Mouse (Mus musculus) kidney, adult 2 months (tissue): Measurements from ENCODE around the gene Kcnmb4. TPM values are rescaled to one million over a fixed set of nuclear protein-coding genes. Genes with fewer than 3 reads are reported as not detected.

Experiments
- DNase-seq: peaks from one replicate; pipeline ENCODE4 v3.0.0; 2021
- H3K27ac ChIP-seq: fragments of 200-500 bp; 2 replicates; pipeline ENCODE4 v1.5.1; 2012; ENCODE audit warnings: low read depth, low read length, control low read depth, inconsistent platforms; ENCODE audit not compliant: insufficient read depth
- H3K27me3 ChIP-seq: fragments of 200-500 bp; replicated peaks from 2 replicates; pipeline ENCODE4 v1.6.1; 2012; ENCODE audit warnings: mild to moderate bottlenecking, moderate library complexity, low read length, inconsistent platforms; ENCODE audit not compliant: control insufficient read depth, insufficient read depth
- H3K36me3 ChIP-seq: fragments of 200-500 bp; 2 replicates; pipeline ENCODE4 v1.6.1; 2012; ENCODE audit warnings: mild to moderate bottlenecking, moderate library complexity, low read length, inconsistent platforms; ENCODE audit not compliant: control insufficient read depth, insufficient read depth
- H3K4me1 ChIP-seq: fragments of 200-500 bp; 2 replicates; pipeline ENCODE4 v1.6.1; 2011; ENCODE audit warnings: low read length; ENCODE audit not compliant: control insufficient read depth, insufficient read depth
- H3K4me3 ChIP-seq: fragments of 200-500 bp; 2 replicates; pipeline ENCODE4 v1.5.1; 2011; ENCODE audit warnings: mild to moderate bottlenecking, low read depth, low read length, control low read depth; ENCODE audit not compliant: insufficient read depth
- CTCF ChIP-seq: fragments of 200-500 bp; conservative IDR thresholded peaks from 2 replicates; pipeline ENCODE4 v1.5.1; 2011; ENCODE audit warnings: low read depth, mild to moderate bottlenecking, control low read depth, low read length, moderate library complexity, mixed read lengths; ENCODE audit not compliant: insufficient read depth, insufficient read length
- POLR2A ChIP-seq: fragments of 200-500 bp; IDR thresholded peaks from one replicate; pipeline ENCODE4 v1.6.1; 2011; ENCODE audit warnings: low read depth, low read length, control low read depth
- WGBS: fragments of 180-500 bp; shearing (Covaris S2); methylation state at CpG from one replicate; pipeline ENCODE4 v1.1.7; 2018; 5-methylcytosine and 5-hydroxymethylcytosine counted together
- polyA plus RNA-seq: library from polyadenylated mRNA; depleted of rRNA; stranded (reverse); fragments of >200 nt; gene quantifications from 2 replicates; pipeline ENCODE4 v1.2.3, GENCODE M21; 2012

The Kcnmb4 gene
- polyA plus RNA-seq, 1 experiment = 1.5 TPM

DNA sequence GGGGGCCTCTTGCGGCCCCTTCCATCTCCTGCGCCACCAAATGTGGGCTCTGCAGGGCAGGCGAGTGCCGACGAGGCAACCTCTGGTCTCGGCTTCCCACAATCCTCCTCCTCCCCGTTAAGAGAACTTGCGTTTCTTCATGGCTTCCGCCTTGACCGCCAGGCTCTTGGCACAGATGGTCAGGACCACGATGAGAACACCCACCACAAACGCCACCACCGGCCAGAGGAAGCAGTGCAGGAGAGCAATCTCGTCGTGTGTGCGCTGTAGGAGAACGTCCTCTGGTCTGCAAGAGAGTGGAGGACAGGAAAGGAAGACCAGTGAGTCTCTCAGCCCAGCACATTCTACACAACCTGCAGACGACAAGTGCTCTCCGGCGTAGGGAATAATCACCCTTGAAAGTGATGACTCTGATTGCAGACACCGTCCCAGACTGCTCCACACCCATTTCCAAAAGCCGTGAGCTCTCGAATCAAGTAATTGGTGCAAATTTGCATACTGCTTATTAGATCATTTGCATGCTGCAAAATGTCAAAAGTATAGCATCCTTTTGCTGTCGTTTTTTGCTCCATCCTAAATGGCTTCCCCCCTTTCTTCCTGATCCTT, 55.5 kb downstream of the Kcnmb4 start:
- no peak for DNase-seq
- H3K4me1 ChIP-seq = no peaks in the 10 kb centered on the region
- no peak overlapping the region for H3K4me3 ChIP-seq
- H3K27me3 ChIP-seq = no peaks in the 10 kb centered on the region; the same call in 1 of the 2 replicates
- no peaks in the 10 kb centered on the region for H3K36me3 ChIP-seq
- WGBS = 83% methylated on average over 24 of the region's 24 CpGs
- H3K27ac ChIP-seq = no peak overlapping the region
- TF ChIP-seq POLR2A = no peak
- TF ChIP-seq CTCF = no peak

DNA sequence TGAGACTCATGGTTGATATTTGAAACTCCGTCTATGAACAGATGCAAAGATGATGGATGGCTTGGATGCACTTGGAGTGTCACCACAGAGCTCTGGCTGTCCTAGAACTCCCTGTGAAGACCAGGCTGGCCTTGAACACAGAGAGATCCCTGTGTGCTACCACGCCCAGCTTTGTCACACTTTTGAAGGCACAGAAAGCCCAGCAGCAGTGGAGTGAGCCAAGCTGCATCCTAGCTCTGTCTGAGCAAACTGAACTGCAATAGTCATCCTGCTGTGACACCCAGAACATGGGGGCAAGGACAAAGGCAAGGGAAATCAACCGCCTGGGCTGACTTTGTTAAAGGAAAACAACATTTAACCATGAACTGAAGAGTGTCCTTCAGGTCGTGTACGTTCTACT, 57.0 kb downstream of the Kcnmb4 start:
- WGBS = 55% methylated on average over 4 of the region's 5 CpGs

DNA sequence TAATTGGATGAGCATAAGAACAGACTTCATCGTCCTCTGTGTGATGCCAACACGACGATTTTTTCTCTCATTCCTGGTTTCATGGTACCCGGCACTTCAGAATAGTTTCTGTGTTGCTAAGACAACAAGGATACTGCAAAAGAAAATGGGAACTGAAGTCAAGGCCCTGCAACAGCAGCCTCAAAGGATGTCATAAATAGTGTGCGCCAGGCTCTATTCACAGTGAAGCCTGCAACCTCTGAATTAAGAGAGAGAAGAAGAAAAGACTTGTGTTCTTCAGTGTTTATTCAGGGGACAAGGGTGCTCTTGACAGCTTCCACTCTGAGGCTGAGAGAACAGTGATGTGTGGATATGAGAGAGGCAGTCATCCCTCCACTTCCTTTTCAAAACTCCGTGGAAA, 57.5 kb downstream of the Kcnmb4 start:
- Histone ChIP-seq H3K4me1 (no peaks in the 10 kb centered on the region), H3K4me3 (no peak overlapping the region), H3K27me3 (no peaks in the 10 kb centered on the region; the same call in 1 of the 2 replicates), H3K36me3 (no peaks in the 10 kb centered on the region), H3K27ac (no peak overlapping the region)
- no peak for TF ChIP-seq POLR2A
- TF ChIP-seq CTCF = no peak
- 80% methylated on average over 6 of the region's 6 CpGs for WGBS
- DNase-seq = no peak

More for the DNA sequence above, 57.0 kb downstream of the Kcnmb4 start:
- H3K4me3 ChIP-seq = no peak overlapping the region
- no peaks in the 10 kb centered on the region for H3K4me1 ChIP-seq
- no peak for TF ChIP-seq CTCF
- TF ChIP-seq POLR2A = no peak
- H3K36me3 ChIP-seq = no peaks in the 10 kb centered on the region
- DNase-seq = no peak
- H3K27me3 ChIP-seq = no peaks in the 10 kb centered on the region; the same call in 1 of the 2 replicates
- H3K27ac ChIP-seq = no peak overlapping the region

DNA sequence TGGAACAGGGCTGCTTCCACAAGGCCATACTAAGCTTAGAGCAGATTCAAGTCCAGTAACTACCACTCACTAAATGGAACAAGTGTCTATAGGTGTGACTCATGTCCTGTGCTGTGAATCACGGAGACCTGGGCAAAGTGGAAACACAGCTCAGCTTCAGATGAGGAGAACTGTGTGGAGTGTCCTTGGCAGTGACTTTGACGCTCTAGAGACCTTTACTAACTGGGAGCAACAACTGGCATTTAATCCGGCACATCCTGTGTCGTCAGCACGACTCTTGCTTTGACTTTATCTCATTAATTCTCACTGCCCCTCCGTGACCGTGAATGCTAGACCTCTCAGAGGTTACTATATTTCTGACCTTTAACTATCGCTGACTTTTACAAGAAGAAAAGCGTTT, 62.9 kb downstream of the Kcnmb4 start:
- DNase-seq = no peak
- no peaks in the 10 kb centered on the region; the same call in 1 of the 2 replicates for H3K27me3 ChIP-seq
- TF ChIP-seq POLR2A = no peak
- no peak for TF ChIP-seq CTCF

DNA sequence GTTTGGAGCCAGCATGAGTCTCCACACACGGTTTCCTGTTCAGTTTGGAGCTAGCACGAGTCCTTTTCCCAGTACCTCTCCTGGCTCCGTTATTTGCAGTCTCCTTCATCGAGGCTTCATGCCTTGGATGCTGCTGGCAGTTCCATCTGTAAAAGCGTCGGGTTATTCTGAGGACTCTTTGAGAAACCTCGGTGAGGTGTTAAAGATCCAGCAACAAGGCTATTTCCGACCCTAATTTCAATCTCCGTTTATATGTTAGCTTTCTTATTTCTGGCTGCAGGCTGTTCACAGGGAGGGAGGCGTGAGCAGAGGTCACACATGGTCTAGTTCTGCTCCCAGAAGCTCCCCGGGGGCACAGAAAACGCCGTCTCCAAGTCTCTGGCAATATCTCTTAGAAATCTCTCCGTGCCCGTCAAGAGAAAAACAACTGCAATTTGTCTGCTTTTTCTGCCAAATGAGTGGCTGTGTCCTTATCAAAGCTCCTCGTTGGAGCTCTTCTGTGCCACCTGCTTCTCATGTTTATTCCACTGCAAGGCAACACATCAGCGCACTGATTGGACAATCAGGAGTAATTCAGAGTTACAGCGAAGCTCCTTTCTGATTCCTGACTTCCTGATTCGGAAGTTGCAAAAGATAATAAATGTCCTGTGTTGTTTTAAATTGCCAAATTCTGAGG, 65.9 kb downstream of the Kcnmb4 start:
- Histone ChIP-seq H3K27ac (no peak overlapping the region), H3K27me3 (no peaks in the 10 kb centered on the region; the same call in 1 of the 2 replicates), H3K4me1 (no peaks in the 10 kb centered on the region), H3K4me3 (no peak overlapping the region), H3K36me3 (no peaks in the 10 kb centered on the region)
- no peak for DNase-seq
- TF ChIP-seq CTCF = no peak
- 44% methylated on average over 19 of the region's 19 CpGs for WGBS

More for the DNA sequence above, 62.9 kb downstream of the Kcnmb4 start:
- Histone ChIP-seq H3K4me3 (no peak overlapping the region), H3K36me3 (no peaks in the 10 kb centered on the region), H3K27ac (no peak overlapping the region), H3K4me1 (no peaks in the 10 kb centered on the region)
- WGBS = 39% methylated on average over 9 of the region's 9 CpGs

DNA sequence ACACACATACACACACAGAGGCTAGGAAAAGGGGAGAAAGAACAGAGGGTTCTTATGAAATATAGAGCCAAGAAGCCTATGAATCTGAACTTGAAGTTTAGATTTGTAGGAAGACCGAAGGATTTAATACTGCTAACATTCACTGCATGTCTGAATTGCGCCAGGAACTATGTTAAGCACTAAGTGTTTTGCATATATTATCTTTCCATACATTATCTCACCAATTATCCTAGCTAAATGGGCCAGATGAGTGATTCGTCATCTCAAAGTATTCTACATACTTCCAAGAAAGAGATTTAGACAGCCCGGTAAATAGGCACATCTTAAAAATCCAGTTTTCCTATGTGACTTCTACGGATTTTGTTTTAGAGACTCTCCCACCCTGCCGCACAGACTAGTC, 68.7 kb downstream of the Kcnmb4 start:
- 95% methylated on average over 6 of the region's 6 CpGs for WGBS
- no peak overlapping the region for H3K4me3 ChIP-seq
- no peak for DNase-seq

DNA sequence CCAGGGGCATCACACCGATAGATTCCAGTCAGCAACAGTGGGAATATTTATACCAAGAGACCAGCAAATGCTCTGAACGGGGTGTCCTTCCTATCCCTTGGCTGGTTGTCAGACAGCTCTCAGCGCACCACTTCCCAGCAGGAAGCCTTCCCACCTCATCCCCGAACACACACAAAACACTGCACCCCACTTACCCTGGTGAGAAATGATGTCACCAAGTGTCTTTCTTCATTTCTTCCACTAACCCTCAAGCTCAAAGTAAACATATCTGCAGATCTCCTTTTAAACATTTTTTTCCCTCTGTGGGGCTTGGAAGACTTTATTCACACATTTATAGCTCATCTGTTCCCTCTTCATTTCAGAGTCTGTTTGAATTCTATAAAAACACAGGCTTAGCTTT, 70.0 kb downstream of the Kcnmb4 start:
- no peaks in the 10 kb centered on the region; the same call in 1 of the 2 replicates for H3K27me3 ChIP-seq
- H3K36me3 ChIP-seq = no peaks in the 10 kb centered on the region
- H3K4me1 ChIP-seq = no peaks in the 10 kb centered on the region
- no peak for DNase-seq
- TF ChIP-seq POLR2A (no peak), CTCF (no peak)
- no peak overlapping the region for H3K27ac ChIP-seq
- 74% methylated on average over 4 of the region's 4 CpGs for WGBS
- H3K4me3 ChIP-seq = no peak overlapping the region

More for the DNA sequence above, 68.7 kb downstream of the Kcnmb4 start:
- no peak for TF ChIP-seq POLR2A
- TF ChIP-seq CTCF = no peak
- Histone ChIP-seq H3K27me3 (no peaks in the 10 kb centered on the region; the same call in 1 of the 2 replicates), H3K36me3 (no peaks in the 10 kb centered on the region), H3K27ac (no peak overlapping the region), H3K4me1 (no peaks in the 10 kb centered on the region)
